Mouse (Mus musculus): Measurements from ENCODE around the gene Ppt2. TPM values are rescaled to one million over a fixed set of nuclear protein-coding genes. Genes with fewer than 3 reads are reported as not detected.

The Ppt2 gene
- polyA plus RNA-seq, 1 experiment from 2014 or later: 47.3 TPM

DNA sequence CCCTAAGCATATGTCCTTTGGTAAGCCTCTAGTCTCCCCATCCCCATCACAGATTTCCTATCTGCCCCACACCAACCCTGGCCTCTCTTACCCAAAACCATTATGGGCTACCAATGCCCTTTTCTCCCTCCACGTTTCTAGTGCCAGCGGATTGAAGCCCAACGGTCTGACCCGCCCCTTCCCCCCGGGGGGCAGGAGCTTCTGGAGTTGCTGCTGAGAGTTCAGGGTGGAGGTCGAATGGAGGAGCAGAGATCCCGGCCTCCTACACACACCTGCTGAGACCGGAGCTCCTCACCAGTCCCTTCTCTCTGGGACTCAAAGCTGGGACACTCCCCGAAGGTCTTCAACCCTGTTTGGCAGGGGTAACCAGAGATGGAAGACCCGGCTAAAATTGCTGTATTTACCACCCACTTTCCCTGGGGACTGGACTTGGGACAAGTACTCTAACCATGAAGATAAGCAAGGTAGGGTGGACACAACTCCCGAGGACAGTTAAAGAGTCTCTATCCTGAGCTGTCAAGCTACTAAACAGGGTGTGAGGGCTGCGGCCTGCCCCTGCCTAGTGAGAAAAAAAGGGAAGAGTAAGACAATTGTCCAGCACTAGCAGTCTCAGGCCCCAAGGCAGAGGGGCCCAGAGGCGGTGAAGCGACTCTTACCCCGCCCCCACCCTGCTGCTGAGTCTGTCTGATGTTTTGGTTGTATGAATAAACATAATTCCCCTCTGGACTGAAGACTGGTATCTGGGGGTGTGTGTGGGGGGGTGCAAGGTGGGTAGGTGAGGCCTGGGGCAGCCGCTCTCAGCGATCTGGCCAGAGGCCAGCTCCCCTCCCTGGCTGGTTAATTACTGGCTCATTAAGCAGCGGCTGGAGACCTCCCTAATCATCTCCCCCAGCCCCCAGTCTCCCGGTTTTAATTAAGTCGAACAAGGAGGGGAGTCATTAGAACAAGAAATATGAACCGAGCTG is 37.0 kb downstream of the Ppt2 start, which contains the start of gene Pbx2:
Gene Pbx2 (plus strand): TSS at position 238 of the 965 bp plus-strand sequence.
- peaks cover 74% of the 10 kb centered on the region for H3K4me1 ChIP-seq (ENCODE audit: insufficient read depth, low read length)
- WGBS: 4% methylated on average over 21 of the region's 21 CpGs
- peak; percentile 52 for ATAC-seq (ENCODE audit: low FRiP score, low TSS enrichment)

DNA sequence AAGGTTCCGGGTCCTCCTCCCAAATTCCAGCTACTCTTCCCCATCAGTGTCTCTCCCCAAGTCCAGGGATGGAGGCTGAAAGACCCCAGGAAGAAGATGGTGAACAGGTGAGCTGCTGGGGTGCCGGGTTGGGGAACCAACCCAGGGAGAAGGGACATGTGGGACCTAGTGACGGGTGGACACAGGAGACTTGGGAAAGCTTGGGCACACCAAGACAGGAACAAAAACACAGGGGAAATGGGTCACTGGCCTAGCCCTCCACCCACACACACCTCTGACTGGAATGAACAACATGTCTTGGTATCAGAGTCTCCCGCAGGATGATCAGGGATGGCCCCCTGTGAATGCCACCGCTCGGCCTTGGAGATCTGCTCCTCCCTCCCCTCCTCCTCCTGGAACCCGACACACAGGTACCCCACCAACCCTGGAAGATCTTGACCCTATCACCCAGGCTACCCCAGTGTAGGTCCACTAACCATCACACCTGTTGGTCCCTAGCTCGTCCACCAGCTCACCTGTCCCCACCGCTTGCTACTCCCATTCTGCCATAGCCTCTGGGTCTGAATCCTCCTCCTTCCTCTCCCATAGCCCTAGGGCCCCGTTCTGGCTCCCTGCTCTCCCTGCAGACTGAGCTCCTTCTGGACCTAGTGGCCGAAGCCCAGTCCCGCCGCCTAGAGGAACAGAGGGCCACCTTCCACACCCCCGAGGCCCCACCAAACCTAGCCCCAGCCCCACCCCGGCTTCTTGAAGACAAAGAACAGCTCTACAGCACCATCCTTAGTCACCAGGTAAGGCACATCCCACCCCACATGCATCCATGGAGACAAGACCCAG is 37.9 kb downstream of the Ppt2 start:
- ATAC-seq (ENCODE audit: low FRiP score, low TSS enrichment): no peak
- Histone ChIP-seq H3K9ac (replicated peaks; ENCODE audit: low read length) (peak overlapping the region; percentile 99), H3K27me3 (ENCODE audit: insufficient read depth, low read length) (no peaks in the 10 kb centered on the region), H3K9me3 (ENCODE audit: low read length) (no peaks in the 10 kb centered on the region), H3K4me2 (replicated peaks; ENCODE audit: low read depth, low read length) (peak overlapping the region; percentile 95), H3K27ac (ENCODE audit: low read length) (peak overlapping the region; percentile 100), H3K4me3 (ENCODE audit: low read length) (peak overlapping the region; percentile 20), H3K4me1 (ENCODE audit: insufficient read depth, low read length) (peaks cover 70% of the 10 kb centered on the region), H3K36me3 (ENCODE audit: insufficient read depth, low read length) (peaks cover 10% of the 10 kb centered on the region)
- 45% methylated on average over 15 of the region's 15 CpGs for WGBS

More for the DNA sequence above, 37.0 kb downstream of the Ppt2 start, which contains the start of gene Pbx2:
- Histone ChIP-seq H3K4me3 (ENCODE audit: low read length) (peak within 1 kb of the TSS; percentile 88), H3K27me3 (ENCODE audit: insufficient read depth, low read length) (no peaks in the 10 kb centered on the region), H3K9ac (replicated peaks; ENCODE audit: low read length) (peak within 1 kb of the TSS; percentile 99), H3K9me3 (ENCODE audit: low read length) (no peaks in the 10 kb centered on the region), H3K27ac (ENCODE audit: low read length) (peak within 1 kb of the TSS; percentile 100), H3K36me3 (ENCODE audit: insufficient read depth, low read length) (peaks cover 19% of the 10 kb centered on the region), H3K4me2 (replicated peaks; ENCODE audit: low read depth, low read length) (peak within 1 kb of the TSS; percentile 95)

DNA sequence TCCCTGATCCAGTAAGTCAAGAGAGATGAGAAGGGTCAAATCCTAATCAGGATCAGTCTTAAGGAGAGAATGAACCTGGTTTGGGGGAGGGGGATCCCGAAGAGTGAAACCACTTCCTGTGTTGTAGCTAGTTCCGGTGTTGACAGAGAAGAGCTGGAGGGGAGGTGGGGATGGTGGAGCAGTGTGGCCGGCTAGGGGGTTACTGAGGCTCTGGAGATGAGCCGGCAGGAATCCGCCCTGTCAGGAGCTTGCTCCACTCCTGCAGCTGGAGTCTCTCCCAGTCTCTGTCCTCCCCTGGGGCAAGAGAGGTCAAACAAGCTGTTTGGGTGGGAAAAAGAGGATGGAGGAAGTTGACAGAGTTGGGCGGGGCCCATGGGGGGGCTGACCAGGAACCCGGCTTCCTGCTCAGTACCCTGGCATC is 38.6 kb downstream of the Ppt2 start, which contains the start of gene Gpsm3:
Gene Gpsm3 (plus strand): TSS at position 126 of the 421 bp plus-strand sequence.
- Histone ChIP-seq H3K4me2 (replicated peaks; ENCODE audit: low read depth, low read length) (peak within 1 kb of the TSS; percentile 95), H3K4me3 (ENCODE audit: low read length) (peak within 1 kb of the TSS; percentile 20), H3K27ac (ENCODE audit: low read length) (peak within 1 kb of the TSS; percentile 100), H3K27me3 (ENCODE audit: insufficient read depth, low read length) (no peaks in the 10 kb centered on the region), H3K9me3 (ENCODE audit: low read length) (no peaks in the 10 kb centered on the region), H3K9ac (replicated peaks; ENCODE audit: low read length) (peak within 1 kb of the TSS; percentile 99), H3K36me3 (ENCODE audit: insufficient read depth, low read length) (peaks cover 4% of the 10 kb centered on the region; the same call in 1 of the 2 replicates), H3K4me1 (ENCODE audit: insufficient read depth, low read length) (peaks cover 63% of the 10 kb centered on the region)
- no peak for ATAC-seq (ENCODE audit: low FRiP score, low TSS enrichment)
- 6% methylated on average over 5 of the region's 7 CpGs for WGBS

DNA sequence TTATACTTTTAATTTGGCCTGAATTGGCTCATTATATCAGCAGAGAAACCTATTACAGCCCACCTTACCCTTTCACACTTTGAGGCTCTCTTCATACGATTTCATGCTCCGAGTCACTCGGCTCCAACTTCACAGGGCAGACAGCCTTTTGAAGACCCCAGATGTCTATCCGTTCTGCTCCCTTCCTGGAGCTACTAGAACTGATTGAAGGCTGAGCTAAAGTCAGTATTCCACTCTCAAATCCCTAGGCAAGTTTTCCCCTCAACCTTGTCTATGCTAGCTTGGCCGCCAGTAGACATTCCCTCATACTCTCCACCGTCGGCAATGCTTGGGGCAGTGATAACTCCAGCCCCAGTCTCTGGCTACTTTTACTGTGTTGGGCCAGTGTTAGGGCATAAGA is 39.1 kb downstream of the Ppt2 start:
- H3K4me1 ChIP-seq (ENCODE audit: insufficient read depth, low read length): peaks cover 58% of the 10 kb centered on the region
- H3K9ac ChIP-seq (replicated peaks; ENCODE audit: low read length): peak overlapping the region; percentile 54
- H3K9me3 ChIP-seq (ENCODE audit: low read length): no peaks in the 10 kb centered on the region
- ATAC-seq (ENCODE audit: low FRiP score, low TSS enrichment): no peak
- H3K27ac ChIP-seq (ENCODE audit: low read length): peak overlapping the region; percentile 100
- H3K4me2 ChIP-seq (replicated peaks; ENCODE audit: low read depth, low read length): peak overlapping the region; percentile 95
- H3K36me3 ChIP-seq (ENCODE audit: insufficient read depth, low read length): no peaks in the 10 kb centered on the region
- peak overlapping the region; percentile 20 for H3K4me3 ChIP-seq (ENCODE audit: low read length)
- 19% methylated on average over 7 of the region's 7 CpGs for WGBS
- H3K27me3 ChIP-seq (ENCODE audit: insufficient read depth, low read length): no peaks in the 10 kb centered on the region

DNA sequence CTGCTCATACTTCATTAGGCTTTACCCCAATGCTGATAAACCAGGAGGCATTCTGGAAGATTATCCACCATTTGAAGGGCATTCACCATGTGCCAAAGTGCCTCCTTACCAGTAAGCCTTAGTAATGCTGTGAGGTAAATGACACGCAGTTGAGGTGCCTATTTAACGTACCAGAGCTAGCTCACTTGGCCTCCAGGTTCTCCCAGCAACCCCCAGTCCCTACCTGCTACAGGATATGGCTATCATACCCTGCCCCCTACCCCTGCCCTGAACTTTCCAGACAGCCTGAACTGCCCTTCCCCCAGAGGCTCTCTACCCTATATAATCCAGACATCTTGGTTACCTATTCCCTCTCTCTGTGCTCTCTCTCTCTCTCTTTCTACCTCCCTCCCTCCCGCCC is 39.5 kb downstream of the Ppt2 start:
- H3K4me2 ChIP-seq (replicated peaks; ENCODE audit: low read depth, low read length): peak overlapping the region; percentile 95
- no peak for ATAC-seq (ENCODE audit: low FRiP score, low TSS enrichment)
- H3K9me3 ChIP-seq (ENCODE audit: low read length): no peaks in the 10 kb centered on the region
- WGBS: 57% methylated on average over 3 of the region's 3 CpGs
- peak overlapping the region; percentile 100 for H3K27ac ChIP-seq (ENCODE audit: low read length)
- H3K9ac ChIP-seq (replicated peaks; ENCODE audit: low read length): peak overlapping the region; percentile 19; the same call in 1 of the 2 replicates
- H3K27me3 ChIP-seq (ENCODE audit: insufficient read depth, low read length): no peaks in the 10 kb centered on the region
- no peaks in the 10 kb centered on the region for H3K36me3 ChIP-seq (ENCODE audit: insufficient read depth, low read length)
- H3K4me1 ChIP-seq (ENCODE audit: insufficient read depth, low read length): peaks cover 54% of the 10 kb centered on the region
- H3K4me3 ChIP-seq (ENCODE audit: low read length): no peak overlapping the region; the same call in 1 of the 2 replicates

DNA sequence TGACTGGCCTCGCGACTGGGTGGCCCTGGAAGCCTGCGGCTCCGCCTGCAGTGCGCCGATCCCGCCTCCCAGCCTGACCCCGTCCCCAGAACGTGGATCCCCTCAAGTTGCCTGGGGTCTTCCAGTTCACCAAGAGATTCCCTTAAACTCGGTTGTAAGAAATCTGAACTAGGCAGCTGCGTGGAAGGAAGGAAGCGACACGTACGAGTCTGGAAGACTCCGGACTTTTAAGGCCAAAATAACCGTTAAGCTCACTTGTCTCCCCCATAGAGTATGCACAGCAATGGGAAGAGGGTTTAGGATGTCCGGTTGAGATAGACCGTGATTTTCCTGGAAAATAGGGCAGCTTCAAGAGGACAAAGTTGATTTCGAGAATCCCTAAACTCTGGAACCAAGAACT is 40.5 kb downstream of the Ppt2 start:
- no peak for ATAC-seq (ENCODE audit: low FRiP score, low TSS enrichment)
- 4% methylated on average over 19 of the region's 19 CpGs for WGBS

DNA sequence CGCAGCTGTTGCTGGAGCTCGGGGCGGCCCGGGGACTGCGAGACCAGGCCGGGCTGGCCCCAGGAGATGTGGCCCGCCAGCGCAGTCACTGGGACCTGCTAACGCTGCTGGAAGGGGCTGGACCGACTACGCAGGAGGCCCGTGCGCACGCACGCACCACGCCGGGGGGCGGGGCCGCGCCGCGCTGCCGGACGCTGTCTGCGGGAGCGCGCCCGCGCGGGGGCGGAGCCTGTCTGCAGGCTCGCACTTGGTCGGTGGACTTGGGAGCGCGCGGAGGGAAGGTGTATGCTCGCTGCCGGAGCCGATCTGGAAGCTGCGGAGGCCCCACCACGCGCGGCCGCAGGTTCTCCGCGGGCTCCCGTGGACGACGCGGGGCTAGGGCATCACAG is 40.9 kb downstream of the Ppt2 start:
- H3K4me1 ChIP-seq (ENCODE audit: insufficient read depth, low read length): peaks cover 48% of the 10 kb centered on the region
- H3K4me2 ChIP-seq (replicated peaks; ENCODE audit: low read depth, low read length): peak overlapping the region; percentile 95
- peak overlapping the region; percentile 98 for H3K27ac ChIP-seq (ENCODE audit: low read length)
- WGBS: under 1% methylated on average over 48 of the region's 50 CpGs
- no peaks in the 10 kb centered on the region for H3K9me3 ChIP-seq (ENCODE audit: low read length)
- no peaks in the 10 kb centered on the region for H3K27me3 ChIP-seq (ENCODE audit: insufficient read depth, low read length)
- H3K4me3 ChIP-seq (ENCODE audit: low read length): peak overlapping the region; percentile 68
- H3K36me3 ChIP-seq (ENCODE audit: insufficient read depth, low read length): no peaks in the 10 kb centered on the region
- peak overlapping the region; percentile 84 for H3K9ac ChIP-seq (replicated peaks; ENCODE audit: low read length)
- peak; percentile 75 for ATAC-seq (ENCODE audit: low FRiP score, low TSS enrichment)

More for the DNA sequence above, 40.5 kb downstream of the Ppt2 start:
- Histone ChIP-seq H3K27ac (ENCODE audit: low read length) (peak overlapping the region; percentile 98), H3K4me3 (ENCODE audit: low read length) (peak overlapping the region; percentile 68), H3K36me3 (ENCODE audit: insufficient read depth, low read length) (no peaks in the 10 kb centered on the region), H3K27me3 (ENCODE audit: insufficient read depth, low read length) (no peaks in the 10 kb centered on the region), H3K4me1 (ENCODE audit: insufficient read depth, low read length) (peaks cover 48% of the 10 kb centered on the region), H3K9ac (replicated peaks; ENCODE audit: low read length) (peak overlapping the region; percentile 84), H3K4me2 (replicated peaks; ENCODE audit: low read depth, low read length) (peak overlapping the region; percentile 95), H3K9me3 (ENCODE audit: low read length) (no peaks in the 10 kb centered on the region)

DNA sequence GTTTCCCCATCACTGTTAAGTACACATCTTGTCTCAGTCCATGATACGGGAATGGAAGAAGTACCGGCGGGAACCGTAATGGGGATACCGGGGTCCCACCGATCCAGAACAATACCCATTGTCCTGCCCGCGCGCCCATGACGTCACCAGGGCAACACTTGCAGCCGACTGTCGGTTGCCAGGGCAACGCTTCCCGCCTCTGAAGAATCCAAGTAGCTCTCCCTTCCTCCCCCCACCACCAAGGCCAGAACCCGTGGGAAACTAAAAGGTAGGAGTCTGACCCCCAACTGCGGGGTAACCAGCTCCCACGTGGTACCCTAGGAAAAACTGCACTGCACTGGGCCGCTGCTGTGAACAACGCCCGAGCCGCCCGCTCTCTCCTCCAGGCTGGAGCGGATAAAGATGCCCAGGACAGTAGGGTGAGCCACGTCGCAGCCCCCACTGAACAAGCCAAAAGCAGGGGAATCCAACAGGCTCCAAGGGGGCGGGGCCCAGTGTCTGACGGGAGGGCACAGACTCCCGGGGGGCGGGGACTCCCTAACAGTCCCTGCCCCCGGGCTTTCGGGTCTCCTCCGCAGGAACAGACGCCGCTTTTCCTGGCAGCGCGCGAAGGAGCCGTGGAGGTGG is 41.4 kb downstream of the Ppt2 start:
- Histone ChIP-seq H3K27me3 (ENCODE audit: insufficient read depth, low read length) (no peaks in the 10 kb centered on the region), H3K36me3 (ENCODE audit: insufficient read depth, low read length) (no peaks in the 10 kb centered on the region), H3K9ac (replicated peaks; ENCODE audit: low read length) (peak overlapping the region; percentile 84), H3K4me2 (replicated peaks; ENCODE audit: low read depth, low read length) (peak overlapping the region; percentile 95), H3K4me3 (ENCODE audit: low read length) (peak overlapping the region; percentile 68), H3K9me3 (ENCODE audit: low read length) (no peaks in the 10 kb centered on the region), H3K4me1 (ENCODE audit: insufficient read depth, low read length) (peaks cover 48% of the 10 kb centered on the region), H3K27ac (ENCODE audit: low read length) (peak overlapping the region; percentile 98)
- under 1% methylated on average over 38 of the region's 38 CpGs for WGBS
- peak; percentile 78 for ATAC-seq (ENCODE audit: low FRiP score, low TSS enrichment)
